Mouse (Mus musculus): ENCODE measurements around the gene Usp40.
"Not testable (repeated sequence)": the region's sequence is repeated elsewhere in the genome, so short reads cannot be mapped to it uniquely, and the experiment has no call there.

The Usp40 gene

DNA sequence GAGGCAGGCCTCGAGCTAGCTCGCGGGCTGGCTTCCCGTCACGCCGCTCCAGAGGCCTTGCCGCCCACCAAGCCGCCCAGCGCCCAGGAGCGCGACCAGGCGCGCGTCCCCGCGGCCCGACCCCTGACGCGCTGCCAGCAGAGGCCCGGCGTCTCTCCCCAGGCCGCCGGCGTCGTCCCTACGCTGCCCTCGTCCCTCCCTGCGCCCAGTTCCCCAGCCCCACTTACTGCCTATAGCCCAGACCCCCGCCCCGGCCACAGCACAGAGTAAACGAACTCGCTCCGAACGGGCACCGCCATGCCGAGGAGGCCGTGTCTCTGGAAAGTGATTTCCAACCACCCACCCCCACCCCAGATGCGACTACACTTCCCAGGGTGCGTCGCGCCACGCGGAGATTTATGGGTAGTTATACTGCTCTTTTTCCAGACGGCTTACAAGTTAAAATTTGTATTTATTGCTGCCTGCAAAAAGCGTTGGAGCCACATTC is at the start of gene Usp40:
Gene Usp40, minus strand, starts transcription at position 341 of the 487 bp plus-strand sequence.
- DNase-seq (ENCODE audit: low spot score in 2 of 2), result peak; percentile 78 to 80

DNA sequence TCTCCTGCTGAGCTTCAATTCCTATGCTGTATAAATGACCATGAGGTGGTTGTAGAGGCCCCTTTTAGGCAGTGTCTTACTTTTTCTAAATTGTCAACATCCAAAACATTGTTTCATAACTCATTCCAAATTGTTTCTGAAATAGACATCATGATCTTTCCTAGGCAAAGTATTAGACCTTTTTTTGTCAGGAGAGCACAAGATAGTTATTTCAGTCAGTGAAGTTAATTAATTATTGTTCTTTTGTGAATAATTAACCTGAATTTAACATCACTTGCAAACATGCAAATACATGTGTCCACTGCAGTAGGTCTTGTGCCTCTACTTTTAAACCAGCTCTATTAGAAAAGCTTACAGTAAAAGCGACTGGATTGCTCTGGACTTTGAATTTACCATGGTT is 46.7 kb upstream of the Usp40 start, which contains the start of gene Ugt1a10:
Gene Ugt1a10, plus strand, starts transcription at position 301 of the 400 bp plus-strand sequence.
- DNase-seq (ENCODE audit: low spot score in 2 of 2), result no peak

DNA sequence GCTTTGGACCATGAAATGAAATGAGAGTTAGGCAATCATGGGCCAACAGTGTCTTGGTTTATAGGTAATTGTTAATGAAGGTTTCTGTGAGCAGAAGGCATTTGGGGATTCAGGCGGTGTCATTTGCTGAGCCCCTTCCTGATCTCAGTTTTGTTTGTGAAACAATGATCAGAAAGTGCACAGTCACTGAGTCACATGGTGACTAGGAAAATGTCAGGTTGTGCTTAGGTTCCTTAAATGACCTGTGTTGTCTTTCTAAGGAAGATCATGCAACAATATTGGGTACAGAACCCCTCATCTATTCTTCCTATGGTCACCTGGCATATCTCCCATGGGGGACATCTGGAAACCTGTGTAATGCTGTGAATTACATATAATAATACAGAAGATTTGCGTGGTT is 39.1 kb upstream of the Usp40 start:
- not testable (repeated sequence) for DNase-seq (ENCODE audit: low spot score in 2 of 2)

DNA sequence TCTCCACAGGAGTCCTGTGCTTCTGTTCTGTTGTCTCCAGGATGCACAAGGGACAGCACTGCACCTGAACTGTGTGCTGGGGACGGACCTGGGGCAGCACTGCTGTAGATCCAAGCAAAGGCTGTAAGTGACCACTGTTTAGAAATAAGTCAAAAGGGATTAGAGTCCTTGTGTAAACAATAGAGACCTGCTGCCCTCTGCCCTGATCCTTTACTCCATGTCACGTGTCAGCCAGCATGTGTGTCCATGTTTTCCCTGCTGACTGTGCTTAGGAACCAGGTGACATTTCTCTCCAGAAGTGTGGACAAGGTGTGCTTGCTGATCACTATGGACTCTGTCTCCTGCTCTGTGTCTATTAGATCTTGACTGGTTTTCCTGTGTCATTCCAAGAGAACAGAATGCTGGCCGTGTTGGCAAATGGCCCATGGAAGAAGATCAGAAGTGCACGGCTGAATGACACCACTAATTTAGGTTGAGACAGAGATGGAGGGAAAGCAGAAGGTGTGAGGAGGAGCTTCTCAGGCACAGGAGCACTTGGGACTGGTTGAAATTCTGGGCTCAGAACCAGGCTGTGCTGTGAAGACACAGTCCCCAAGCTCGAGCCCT is 36.6 kb upstream of the Usp40 start:
- DNase-seq (ENCODE audit: low spot score in 2 of 2), result not testable (repeated sequence)

DNA sequence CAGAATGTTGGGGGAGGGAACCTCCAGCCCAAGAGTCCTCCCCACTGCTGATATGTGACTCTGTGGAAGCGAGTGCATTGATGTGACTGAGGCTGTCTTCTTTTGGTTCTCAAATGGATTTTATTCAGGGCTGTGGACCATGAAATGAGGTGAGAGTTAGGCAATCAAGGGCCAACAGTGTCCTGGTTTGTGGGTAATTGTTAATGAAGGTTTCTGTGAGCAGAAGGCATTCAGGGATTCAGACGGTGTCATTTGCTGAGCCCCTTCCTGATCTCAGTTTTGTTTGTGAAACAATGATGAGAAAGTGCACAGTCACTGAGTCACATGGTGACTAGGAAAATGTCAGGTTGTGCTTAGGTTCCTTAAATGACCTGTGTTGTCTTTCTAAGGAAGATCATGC is 34.7 kb upstream of the Usp40 start:
- DNase-seq (ENCODE audit: low spot score in 2 of 2), result not testable (repeated sequence)

DNA sequence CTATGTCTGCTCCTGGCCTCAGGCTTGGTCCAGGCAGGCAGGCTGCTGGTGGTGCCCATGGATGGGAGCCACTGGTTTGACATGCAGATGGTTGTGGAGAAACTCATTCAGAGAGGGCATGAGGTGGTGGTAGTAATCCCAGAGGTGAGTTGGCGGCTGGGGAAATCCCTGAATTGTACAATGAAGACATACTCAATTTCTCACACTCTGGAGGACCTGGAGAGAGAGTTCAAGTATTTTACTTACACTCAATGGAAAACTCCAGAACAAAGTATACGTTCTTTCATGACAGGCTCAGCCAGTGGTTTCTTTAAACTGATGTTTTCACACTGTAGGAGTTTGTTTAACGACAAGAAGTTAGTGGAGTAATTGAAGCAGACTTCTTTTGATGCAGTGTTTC is 16.9 kb upstream of the Usp40 start:
- not testable (repeated sequence) for DNase-seq (ENCODE audit: low spot score in 2 of 2)

DNA sequence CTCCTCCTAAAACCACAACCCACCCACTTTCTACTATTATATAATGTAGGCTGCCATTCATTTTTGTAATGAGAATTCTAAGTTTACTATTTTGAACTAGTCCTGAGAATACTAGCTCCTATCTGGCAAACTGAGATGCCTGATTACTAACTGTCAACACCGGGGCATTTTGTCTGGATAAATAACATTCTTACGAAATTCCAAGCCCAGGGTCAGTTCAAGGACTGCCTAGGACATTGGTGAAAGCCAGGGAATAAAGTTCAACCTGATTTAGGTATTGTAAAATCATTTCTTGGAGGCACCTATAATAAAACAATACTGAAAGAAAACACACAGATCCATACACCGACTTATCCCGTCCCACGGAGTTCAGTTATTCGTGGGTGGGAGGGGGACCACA is 7.0 kb upstream of the Usp40 start:
- no peak for DNase-seq (ENCODE audit: low spot score in 2 of 2)

DNA sequence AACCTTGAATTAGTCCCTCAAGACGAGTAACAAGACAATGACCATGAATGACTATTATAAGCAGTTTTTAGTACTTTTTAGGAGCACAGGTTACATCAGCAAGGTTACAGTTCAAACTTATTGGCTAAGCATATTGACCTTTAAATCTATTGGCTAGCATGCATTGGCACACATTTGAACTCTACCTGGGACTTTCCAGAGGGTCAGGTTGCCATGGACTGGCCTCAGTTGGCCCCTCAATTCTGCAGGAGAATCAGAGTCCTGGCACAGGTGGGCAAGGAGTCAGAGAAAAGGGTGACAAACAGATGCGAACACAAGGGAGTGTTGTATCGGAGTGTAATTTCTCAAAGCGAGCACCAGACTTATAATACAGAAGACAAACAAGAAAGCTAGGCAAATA is 6.3 kb upstream of the Usp40 start:
- DNase-seq (ENCODE audit: low spot score in 2 of 2), result no peak

DNA sequence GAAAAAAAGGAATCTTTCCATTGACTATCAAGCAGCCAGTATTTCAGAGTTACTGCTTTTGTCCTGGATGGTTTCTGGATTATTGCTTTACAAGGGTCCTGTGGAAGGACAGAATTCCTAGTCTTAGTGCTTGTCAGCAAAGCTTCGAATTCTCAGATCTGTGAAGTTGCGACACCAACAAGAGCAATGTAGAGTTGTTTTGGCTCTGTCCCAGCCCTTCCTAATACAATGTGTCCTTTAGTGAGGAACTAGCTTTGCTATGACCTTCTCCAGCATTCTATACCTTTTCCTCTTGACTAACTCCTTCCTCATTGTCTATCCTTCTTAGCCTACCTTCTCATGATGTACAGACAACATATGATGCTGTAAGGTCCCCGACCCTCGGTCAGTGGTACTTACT is 5.8 kb upstream of the Usp40 start:
- DNase-seq (ENCODE audit: low spot score in 2 of 2), result no peak

DNA sequence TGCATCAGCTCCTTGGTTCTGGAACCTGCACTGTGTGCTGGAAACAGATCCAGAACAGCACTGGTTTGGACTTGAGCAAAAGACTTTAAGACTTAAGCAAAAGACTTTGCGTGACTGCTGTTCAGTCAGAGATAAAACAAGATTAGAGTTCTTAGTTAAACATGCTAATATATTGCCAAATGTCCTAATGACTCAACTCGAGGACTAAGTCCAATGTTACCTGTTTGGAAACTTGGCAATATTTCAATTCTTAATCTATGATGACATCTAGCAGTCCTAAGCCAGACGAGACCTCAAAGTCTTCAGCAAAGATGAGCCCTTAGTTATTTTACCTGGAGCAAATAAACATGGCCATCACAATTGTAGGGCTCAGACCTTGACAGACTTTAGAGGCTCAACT is 5.4 kb upstream of the Usp40 start:
- DNase-seq (ENCODE audit: low spot score in 2 of 2), result no peak

DNA sequence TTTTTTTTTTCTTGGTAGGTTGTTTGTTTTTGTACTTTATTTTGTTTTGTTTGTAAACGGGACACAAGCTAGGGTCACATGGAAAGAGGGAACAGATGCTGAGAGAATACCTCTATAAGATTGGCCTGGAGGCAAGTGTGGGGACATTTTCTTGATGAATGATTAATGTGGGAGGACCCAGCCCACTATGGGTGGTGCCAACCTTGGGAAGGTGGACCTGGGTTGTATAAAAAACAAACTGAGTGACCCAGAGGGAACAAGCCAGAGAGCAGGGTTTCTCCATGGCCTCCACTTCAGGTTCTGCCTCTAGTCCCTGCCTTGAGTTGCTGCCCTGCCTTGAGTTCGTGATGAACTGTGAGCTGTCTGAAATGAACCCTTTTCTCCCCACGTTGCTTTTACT is 1.2 kb upstream of the Usp40 start:
- no peak for DNase-seq (ENCODE audit: low spot score in 2 of 2)

DNA sequence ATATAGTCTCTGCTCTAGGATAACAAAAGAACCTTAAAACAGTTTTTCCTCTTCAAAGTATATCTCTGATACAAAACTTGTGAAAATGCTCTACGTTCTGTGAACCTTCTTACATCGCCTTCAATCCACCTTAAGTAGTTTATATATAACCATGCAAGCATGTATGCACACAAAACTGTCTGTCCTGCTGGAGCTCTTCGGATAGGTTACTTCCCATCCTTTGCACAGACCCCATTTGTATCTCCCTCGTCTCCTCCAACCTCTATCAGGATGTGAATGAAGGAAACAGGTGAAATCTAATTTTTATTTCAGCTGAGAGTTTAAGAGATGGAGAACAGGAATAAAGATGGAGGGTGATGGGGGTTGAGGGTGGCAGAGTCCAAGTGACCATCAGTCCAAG is 384 bp upstream of the Usp40 start:
- DNase-seq (ENCODE audit: low spot score in 2 of 2), result no peak

DNA sequence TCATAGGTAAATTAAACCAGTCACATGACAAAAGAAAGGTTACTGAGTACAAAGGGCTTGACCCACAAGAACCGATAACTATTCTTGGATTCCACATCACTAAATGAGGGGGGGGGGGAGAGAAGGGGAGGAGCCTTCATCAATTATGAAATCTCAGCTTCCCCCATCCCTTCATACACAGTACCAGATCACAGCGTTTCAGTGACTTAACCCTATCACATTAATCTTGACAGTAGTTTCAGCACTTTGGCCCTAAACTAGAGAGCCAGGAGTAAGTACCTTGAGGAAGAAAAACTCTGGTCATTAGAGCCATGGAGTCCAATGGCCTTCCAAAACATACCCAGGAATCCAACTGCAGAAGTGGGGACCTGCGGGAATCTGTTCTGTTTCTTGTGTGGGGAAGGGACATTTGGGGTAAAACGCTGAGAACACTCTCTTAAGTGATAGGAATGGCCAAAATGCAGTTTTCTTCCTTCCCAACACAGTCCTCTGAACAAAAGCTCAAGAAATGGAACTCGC is 600 bp downstream of the Usp40 start:
- no peak for DNase-seq (ENCODE audit: low spot score in 2 of 2)

DNA sequence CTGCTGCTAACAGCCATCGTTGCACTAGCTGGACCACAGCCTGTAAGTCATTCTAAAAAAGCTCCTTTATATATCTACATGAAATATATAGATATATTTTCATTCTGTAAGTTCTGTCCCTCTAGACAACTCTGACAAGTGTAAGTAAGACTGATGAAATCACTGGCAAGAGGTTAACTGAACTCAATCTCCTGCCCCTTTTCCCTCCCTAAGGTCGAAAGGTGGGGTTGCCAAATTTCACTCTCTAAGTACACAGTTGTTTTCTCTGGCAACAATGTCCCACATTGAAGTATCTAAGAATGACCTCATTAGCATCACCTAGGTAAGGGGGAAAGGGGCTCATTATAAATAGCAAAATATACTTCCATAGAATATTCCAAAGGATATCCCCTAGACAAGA is 15.6 kb downstream of the Usp40 start:
- DNase-seq (ENCODE audit: low spot score in 2 of 2), result no peak

DNA sequence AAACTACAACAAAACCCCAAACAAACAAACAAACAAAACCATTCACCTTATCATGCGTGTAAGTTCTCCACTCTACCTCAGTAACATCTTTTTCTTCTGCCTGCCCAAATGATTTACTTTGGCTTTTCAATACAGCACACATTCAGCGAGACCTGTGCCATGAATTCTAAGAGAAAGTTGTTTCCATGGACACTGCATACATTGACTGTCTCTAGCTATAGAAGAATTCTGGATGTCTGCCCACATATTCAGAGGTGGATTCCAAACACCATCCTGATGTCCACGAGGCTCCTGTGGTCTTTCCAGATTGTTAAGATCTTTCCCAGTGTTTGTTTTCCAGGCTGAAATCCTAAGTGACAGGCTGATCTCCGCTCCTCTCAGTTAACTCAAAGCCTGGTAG is 26.1 kb downstream of the Usp40 start:
- DNase-seq (ENCODE audit: low spot score in 2 of 2), result no peak

DNA sequence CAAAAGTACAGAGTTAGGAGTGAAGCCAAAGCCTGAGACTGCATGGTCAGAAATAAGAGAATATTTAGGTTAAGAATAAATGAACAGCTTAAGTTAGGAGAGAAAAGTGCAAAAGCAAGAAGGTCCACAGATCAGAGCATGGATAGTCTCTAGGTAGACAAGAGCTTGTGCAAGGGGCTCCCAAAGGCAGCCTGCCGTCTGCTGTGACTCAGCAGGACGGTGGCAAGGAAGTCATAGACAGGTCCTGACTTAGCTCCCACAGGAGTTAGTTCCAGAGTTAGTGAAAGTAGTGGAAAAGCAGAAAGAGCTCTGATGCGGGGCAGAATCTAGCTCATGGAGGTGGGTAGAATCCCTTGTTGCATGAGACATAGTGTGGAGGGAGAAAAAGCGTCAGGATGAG is 38.0 kb downstream of the Usp40 start:
- no peak for DNase-seq (ENCODE audit: low spot score in 2 of 2)

DNA sequence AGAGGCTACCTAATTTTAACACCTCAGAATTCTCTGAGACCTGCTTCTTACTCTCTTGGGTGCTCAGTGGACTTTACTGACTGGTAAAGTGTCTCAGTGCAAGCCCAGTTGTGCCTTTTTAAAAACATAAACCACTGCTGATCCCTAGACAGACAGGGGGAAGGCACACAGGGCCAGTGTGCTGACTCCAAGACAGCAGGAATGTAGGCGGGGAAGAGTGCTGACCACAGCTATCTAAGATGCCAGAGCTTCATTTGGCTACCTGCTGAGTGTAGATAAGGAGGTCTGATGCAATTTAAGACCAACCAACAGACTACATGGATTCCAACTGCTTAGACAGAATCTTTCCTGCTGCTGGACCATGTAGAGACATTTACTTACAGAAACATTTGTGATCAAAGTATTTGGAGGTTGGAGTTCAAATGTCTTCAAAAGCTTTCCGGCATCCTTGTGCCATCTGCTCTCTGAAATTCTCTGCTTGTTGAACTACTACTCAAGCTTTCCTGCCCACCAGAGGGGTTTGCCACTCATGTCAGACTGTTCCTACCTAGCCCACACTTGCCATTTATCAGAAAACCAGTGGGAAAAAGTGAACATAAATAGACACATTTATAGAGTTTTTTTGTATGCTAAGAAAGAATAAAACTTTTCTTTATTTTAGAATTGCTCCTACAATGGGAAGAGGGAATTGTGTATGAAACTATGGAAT is 46.7 kb downstream of the Usp40 start:
- no peak for DNase-seq (ENCODE audit: low spot score in 2 of 2)

DNA sequence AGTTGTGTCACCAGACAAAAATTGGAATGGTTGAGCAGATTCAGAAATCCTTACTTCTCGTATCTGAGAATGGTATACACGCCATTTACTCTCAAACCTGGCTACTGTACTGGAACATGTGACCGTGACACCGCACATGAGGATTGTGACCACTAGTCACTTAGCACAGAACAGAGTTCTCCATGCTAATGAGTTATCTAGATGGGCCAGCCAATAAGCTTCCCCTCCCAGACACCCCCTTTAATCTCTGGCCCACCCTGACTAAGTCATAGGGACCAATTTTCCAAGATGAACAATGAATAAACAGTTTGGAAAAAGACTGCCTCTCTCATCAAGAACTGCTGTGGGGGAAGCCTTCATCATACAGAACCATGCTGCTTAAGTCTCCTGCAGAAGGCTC is 47.6 kb downstream of the Usp40 start:
- DNase-seq (ENCODE audit: low spot score in 2 of 2), result no peak

DNA sequence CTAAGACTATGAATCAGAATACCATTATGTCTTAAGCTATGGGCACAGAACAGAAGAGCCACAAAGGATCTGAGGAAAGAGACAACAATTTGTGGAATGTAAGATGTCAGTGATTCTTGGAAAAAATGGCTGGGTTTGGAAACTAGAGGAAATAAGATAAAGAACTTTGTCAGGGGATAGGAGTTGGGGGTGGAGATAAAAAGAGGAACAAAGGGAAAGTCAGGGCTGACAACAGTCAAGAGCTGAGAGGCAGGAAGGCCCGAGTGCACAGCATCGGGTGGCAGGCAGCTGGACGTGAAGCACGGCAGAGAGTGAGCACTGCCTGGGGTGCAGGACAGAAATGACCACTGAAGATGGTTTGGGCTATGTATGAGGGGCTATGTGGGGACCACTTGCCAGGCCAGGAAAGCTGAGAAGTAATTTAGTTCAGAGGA is 48.3 kb downstream of the Usp40 start:
- DNase-seq (ENCODE audit: low spot score in 2 of 2), result no peak

DNA sequence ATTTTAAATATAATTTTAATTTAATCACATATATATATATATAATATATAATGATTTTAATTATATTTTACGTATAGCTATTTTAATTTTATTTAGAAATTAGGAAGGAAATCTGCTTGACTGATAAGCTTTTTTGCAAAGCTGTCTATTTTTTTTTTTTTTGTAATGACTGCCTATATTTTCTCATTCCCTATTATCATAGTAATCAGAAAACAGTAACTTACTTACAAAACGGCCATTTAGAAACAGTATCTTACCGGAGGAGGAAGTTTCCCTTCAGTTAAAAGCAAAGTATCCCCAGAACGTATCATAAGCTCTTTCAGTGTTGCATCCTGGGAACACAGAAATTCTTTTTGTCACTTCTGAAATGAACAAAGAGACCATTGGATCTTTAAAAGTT is 48.8 kb downstream of the Usp40 start:
- no peak for DNase-seq (ENCODE audit: low spot score in 2 of 2)

DNA sequence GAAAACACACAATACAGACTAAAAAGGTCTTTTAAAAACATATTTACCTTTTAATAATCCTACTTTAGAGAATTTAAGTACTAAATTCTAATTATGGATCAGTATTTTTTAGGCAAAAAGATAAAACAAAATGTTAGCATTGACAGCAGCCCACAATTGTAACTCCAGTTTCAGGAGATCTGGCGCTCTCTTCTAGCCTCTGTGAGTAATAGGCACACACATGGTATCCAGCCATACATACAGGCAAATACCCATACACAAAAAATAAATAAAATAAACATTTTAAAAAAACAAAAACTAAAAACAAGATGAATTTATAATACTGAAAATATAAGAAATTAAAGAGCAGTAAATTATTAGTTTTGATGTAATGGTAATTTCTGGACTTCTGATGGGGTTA is 49.4 kb downstream of the Usp40 start:
- no peak for DNase-seq (ENCODE audit: low spot score in 2 of 2)

DNA sequence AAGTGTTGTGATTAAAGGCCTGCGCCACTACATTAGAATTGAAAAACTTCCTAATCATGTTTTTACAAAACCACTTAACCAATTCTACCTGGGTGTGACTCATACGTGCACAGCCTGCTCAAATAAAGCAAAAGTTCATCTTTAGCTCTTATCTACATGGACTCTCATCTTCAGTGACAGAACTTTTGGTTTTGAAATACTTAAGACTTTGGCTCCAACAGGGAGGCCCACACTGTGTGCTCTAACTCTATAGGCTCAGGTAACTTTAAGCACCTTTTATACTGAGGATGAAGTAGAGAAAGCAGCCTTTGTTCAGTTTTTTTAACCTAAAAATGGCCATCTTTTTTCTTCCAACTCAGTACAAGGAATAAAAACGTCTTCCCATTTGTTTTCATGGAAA is 55.3 kb downstream of the Usp40 start:
- no peak for DNase-seq (ENCODE audit: low spot score in 2 of 2)

DNA sequence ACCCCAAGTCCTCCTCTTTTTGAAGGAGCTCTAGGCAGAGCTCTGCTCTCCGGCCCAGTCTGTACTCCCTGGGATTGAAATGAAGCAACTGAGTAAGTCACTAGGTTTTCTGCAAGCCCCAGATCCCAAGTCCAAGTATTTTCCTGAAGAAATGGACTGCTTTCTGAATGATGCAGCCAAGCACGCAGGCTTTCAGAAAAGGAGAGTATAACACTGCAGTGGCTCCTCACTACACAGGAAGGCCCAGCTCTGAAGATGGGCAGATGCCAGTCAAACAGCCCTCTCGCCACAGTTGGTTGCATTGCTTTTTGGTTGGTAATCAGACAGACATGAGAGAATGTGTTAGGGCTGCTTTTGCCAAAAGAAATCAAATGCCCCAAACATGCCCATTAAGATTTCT is 56.7 kb downstream of the Usp40 start:
- no peak for DNase-seq (ENCODE audit: low spot score in 2 of 2)
